Mouse (Mus musculus): Measurements from ENCODE around the gene Lcn11. TPM values are rescaled to one million over a fixed set of nuclear protein-coding genes. Genes with fewer than 3 reads are reported as not detected.
"Not testable (repeated sequence)": the region's sequence is repeated elsewhere in the genome, so short reads cannot be mapped to it uniquely, and the experiment has no call there.

Lcn11 gene
- not detected in 2 replicates for polyA plus RNA-seq (2015; fragmentation: Nextera tagmentation; extraction: Ambion mirVana)

DNA sequence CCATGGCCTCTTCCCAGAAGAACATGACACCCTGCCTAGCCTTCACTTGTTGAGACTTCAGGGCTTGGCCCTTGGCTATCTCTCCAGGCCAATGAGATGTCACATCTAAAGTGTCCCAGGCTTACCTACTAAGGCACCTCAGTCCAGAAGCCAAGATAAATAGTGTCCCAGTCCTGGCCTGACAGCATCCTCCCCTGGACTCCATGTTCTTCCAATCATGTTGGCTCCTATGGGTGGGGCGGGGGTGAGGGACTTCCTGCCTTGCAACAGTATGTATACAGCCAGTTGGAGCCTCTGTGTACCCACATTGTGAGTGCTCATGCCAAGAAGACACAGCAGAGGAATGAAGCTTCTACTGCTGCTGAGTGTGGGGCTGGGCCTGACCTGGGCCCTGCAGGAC is at the start of gene Lcn11:
Gene Lcn11, plus strand, starts transcription at position 301 of the 400 bp plus-strand sequence.
- H3K4me2 ChIP-seq (replicated peaks; ENCODE audit: low read depth), result no peak within 1 kb of the TSS
- H3K9me3 ChIP-seq (ENCODE audit: control insufficient read depth, low read length), result no peaks in the 10 kb centered on the region
- H3K4me1 ChIP-seq (replicated peaks; ENCODE audit: control insufficient read depth, insufficient read depth), result no peaks in the 10 kb centered on the region
- H3K36me3 ChIP-seq (ENCODE audit: control insufficient read depth, insufficient read depth, low read length), result no peaks in the 10 kb centered on the region
- WGBS, result 88% methylated on average over 1 of the region's 1 CpGs
- H3K27me3 ChIP-seq (ENCODE audit: control insufficient read depth, insufficient read depth, low read length), result no peaks in the 10 kb centered on the region
- DNase-seq (ENCODE audit: low spot score) (no peak), ATAC-seq (ENCODE audit: low FRiP score, low TSS enrichment) (no peak)
- H3K9ac ChIP-seq (ENCODE audit: low read length), result no peak within 1 kb of the TSS
- no peak within 1 kb of the TSS for H3K4me3 ChIP-seq (ENCODE audit: low read depth, low read length)
- H3K27ac ChIP-seq (replicated peaks), result no peak within 1 kb of the TSS
- TF ChIP-seq EP300 (optimal IDR thresholded peaks at IDR 0.05) (no peak), CTCF (IDR thresholded peaks at IDR 0.05; ENCODE audit: low read depth) (no peak)

DNA sequence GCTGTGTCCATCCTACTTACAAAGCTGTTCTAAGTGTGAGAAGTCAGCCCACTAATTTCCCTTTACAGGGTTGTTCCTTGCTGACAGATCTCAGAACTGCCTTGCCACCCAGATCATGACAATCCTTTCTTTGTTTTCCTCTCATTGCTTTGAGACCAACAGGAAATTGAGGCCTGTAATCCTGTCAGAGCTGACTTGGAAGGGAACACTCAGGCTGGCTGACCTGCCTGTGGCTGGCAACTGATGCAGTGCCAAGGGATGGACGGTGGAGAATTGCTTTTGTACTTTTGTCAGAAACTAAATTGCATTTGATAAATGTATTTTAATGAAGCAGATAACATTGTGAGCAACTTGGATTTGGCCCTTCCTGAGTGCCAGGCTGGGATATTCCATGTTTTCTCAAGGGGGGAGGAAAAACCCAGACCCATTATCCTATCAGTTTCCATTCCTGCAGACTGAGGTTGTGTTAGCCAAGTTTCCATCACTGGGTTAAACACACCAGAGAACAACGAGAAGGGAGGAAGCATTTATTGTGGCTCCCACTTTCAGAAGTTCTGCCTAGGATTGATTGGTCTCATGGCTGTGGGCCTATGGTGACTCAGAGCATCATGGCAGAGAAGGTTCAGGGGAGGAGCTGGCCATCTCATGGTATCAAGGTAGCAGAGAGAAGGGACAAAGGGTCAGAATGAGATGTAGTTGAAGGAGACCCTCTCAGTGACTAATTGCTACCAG is 43.5 kb upstream of the Lcn11 start:
- no peak for DNase-seq (ENCODE audit: low spot score)
- WGBS, result 37% methylated on average over 2 of the region's 2 CpGs
- ATAC-seq (ENCODE audit: low FRiP score, low TSS enrichment), result no peak
- Histone ChIP-seq H3K36me3 (ENCODE audit: control insufficient read depth, insufficient read depth, low read length) (no peaks in the 10 kb centered on the region), H3K27me3 (ENCODE audit: control insufficient read depth, insufficient read depth, low read length) (no peaks in the 10 kb centered on the region), H3K4me2 (replicated peaks; ENCODE audit: low read depth) (no peak overlapping the region), H3K4me3 (ENCODE audit: low read depth, low read length) (no peak overlapping the region), H3K9ac (ENCODE audit: low read length) (no peak overlapping the region), H3K27ac (replicated peaks) (no peak overlapping the region), H3K4me1 (replicated peaks; ENCODE audit: control insufficient read depth, insufficient read depth) (no peaks in the 10 kb centered on the region), H3K9me3 (ENCODE audit: control insufficient read depth, low read length) (no peaks in the 10 kb centered on the region; the same call in 1 of the 2 replicates)
- TF ChIP-seq EP300 (optimal IDR thresholded peaks at IDR 0.05) (no peak), CTCF (IDR thresholded peaks at IDR 0.05; ENCODE audit: low read depth) (no peak)

DNA sequence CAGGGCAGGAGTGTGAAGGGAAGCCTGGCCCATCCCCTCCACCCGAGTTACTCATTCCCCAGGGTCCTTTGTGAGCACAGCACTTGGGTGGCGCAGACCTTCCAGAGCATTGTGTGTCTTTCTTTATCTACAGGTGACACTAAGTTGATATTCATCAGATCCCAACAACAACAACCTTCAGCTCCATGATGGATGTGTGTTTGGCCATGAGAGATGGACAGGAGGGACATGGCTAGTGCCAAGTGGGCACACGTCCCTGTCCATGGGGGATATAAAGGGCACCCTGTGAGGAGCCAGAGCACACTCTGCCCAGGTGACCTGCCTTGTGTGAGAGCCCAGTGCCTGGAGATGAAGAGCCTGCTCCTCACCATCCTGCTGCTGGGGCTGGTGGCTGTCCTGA is 40.1 kb upstream of the Lcn11 start, which contains the start of gene Obp2b:
Gene Obp2b, plus strand, starts transcription at position 301 of the 400 bp plus-strand sequence.
- not testable (repeated sequence) for H3K4me3 ChIP-seq (ENCODE audit: low read depth, low read length); DNase-seq (ENCODE audit: low spot score); H3K4me1 ChIP-seq (replicated peaks; ENCODE audit: control insufficient read depth, insufficient read depth); H3K4me2 ChIP-seq (replicated peaks; ENCODE audit: low read depth); H3K27ac ChIP-seq (replicated peaks); H3K36me3 ChIP-seq (ENCODE audit: control insufficient read depth, insufficient read depth, low read length); H3K9me3 ChIP-seq (ENCODE audit: control insufficient read depth, low read length); H3K9ac ChIP-seq (ENCODE audit: low read length); ATAC-seq (ENCODE audit: low FRiP score, low TSS enrichment); H3K27me3 ChIP-seq (ENCODE audit: control insufficient read depth, insufficient read depth, low read length)
- 48% methylated on average over 3 of the region's 3 CpGs for WGBS

DNA sequence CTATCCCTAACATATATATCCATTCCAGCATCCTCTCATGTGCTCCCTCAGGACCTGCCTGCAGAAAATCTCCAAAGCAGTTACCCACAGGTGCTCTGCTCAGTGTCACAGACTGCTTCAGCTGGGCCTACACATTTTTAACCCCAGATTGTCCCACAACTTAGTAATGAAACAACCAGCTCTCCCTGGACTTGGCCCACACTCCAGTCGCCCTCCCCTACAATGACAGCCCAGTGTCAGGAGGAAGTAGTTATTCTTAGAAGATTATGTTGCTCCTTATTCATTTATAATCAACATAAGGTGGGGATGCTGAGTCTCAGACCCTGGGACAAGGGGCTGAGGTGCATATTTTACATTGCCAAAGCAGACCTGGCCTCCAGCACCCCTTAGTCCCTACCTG is 35.1 kb upstream of the Lcn11 start:
- no peaks in the 10 kb centered on the region for H3K27me3 ChIP-seq (ENCODE audit: control insufficient read depth, insufficient read depth, low read length)
- H3K9me3 ChIP-seq (ENCODE audit: control insufficient read depth, low read length), result no peaks in the 10 kb centered on the region
- H3K4me2 ChIP-seq (replicated peaks; ENCODE audit: low read depth), result no peak overlapping the region
- TF ChIP-seq EP300 (optimal IDR thresholded peaks at IDR 0.05) (no peak), CTCF (IDR thresholded peaks at IDR 0.05; ENCODE audit: low read depth) (no peak)
- no peak overlapping the region for H3K4me3 ChIP-seq (ENCODE audit: low read depth, low read length)
- no peak for ATAC-seq (ENCODE audit: low FRiP score, low TSS enrichment)
- H3K9ac ChIP-seq (ENCODE audit: low read length), result no peak overlapping the region
- WGBS, result 64% methylated on average over 1 of the region's 1 CpGs
- H3K4me1 ChIP-seq (replicated peaks; ENCODE audit: control insufficient read depth, insufficient read depth), result no peaks in the 10 kb centered on the region
- DNase-seq (ENCODE audit: low spot score), result no peak
- no peaks in the 10 kb centered on the region for H3K36me3 ChIP-seq (ENCODE audit: control insufficient read depth, insufficient read depth, low read length)
- H3K27ac ChIP-seq (replicated peaks), result no peak overlapping the region

DNA sequence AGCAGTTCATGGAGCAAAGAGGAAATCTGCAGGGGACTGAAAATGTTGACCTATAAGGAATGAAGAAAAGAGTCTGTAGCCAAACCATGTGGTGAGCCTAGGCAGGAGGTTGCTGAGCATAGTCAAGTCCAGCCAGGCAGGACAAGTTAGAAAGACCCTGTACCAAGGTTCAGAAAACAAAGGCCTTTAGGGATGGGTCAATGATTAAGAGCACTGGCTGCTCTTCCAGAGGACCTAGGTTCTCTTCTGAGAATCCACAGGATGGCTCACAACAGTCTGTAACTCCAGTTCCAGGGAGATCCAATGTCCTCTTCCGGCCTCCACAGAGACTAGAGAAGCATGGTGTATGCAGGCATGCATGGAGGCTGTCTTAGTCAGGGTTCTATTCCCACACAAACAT is 22.6 kb upstream of the Lcn11 start:
- Histone ChIP-seq H3K27me3 (ENCODE audit: control insufficient read depth, insufficient read depth, low read length) (no peaks in the 10 kb centered on the region), H3K9me3 (ENCODE audit: control insufficient read depth, low read length) (no peaks in the 10 kb centered on the region), H3K4me1 (replicated peaks; ENCODE audit: control insufficient read depth, insufficient read depth) (no peaks in the 10 kb centered on the region), H3K4me2 (replicated peaks; ENCODE audit: low read depth) (no peak overlapping the region), H3K27ac (replicated peaks) (no peak overlapping the region), H3K4me3 (ENCODE audit: low read depth, low read length) (no peak overlapping the region), H3K9ac (ENCODE audit: low read length) (no peak overlapping the region), H3K36me3 (ENCODE audit: control insufficient read depth, insufficient read depth, low read length) (no peaks in the 10 kb centered on the region)
- 90% methylated on average over 1 of the region's 1 CpGs for WGBS
- DNase-seq (ENCODE audit: low spot score), result no peak
- no peak for ATAC-seq (ENCODE audit: low FRiP score, low TSS enrichment)
- TF ChIP-seq CTCF (IDR thresholded peaks at IDR 0.05; ENCODE audit: low read depth) (no peak), EP300 (optimal IDR thresholded peaks at IDR 0.05) (no peak)

DNA sequence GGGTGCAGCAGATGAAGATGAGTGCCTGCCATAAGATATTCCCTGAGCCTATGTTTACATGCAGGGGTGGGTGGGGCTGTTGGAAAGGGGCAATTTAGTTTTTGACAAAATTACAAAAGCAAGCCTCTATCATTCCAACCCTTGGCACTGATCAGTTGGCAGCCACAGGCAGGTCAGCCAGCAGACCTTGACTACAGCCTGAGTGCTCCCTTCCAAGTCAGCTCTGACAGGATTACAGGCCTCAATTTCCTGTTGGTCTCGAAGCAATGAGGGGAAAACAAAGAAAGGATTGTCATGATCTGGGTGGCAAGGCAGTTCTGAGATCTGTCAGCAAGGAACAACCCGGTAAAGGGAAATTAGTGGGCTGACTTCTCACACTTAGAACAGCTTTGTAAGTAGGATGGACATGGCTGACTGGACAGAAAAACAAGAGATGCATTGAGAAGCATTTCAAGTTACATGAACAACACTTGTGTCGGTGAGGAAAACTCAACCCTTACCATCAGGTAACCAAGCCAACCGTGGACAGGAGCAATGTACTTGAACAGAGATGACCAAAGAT is 18.7 kb upstream of the Lcn11 start:
- no peak for DNase-seq (ENCODE audit: low spot score)
- Histone ChIP-seq H3K9me3 (ENCODE audit: control insufficient read depth, low read length) (no peaks in the 10 kb centered on the region), H3K4me2 (replicated peaks; ENCODE audit: low read depth) (no peak overlapping the region), H3K4me1 (replicated peaks; ENCODE audit: control insufficient read depth, insufficient read depth) (no peaks in the 10 kb centered on the region), H3K27ac (replicated peaks) (no peak overlapping the region), H3K9ac (ENCODE audit: low read length) (no peak overlapping the region), H3K27me3 (ENCODE audit: control insufficient read depth, insufficient read depth, low read length) (no peaks in the 10 kb centered on the region), H3K4me3 (ENCODE audit: low read depth, low read length) (no peak overlapping the region), H3K36me3 (ENCODE audit: control insufficient read depth, insufficient read depth, low read length) (no peaks in the 10 kb centered on the region)
- TF ChIP-seq EP300 (optimal IDR thresholded peaks at IDR 0.05), result no peak
- TF ChIP-seq CTCF (IDR thresholded peaks at IDR 0.05; ENCODE audit: low read depth), result no peak
- 65% methylated on average over 4 of the region's 4 CpGs for WGBS
- no peak for ATAC-seq (ENCODE audit: low FRiP score, low TSS enrichment)
